Mouse (Mus musculus): ENCODE results near the gene Nat8f2. TPM values are rescaled to one million over a fixed set of nuclear protein-coding genes. Genes with fewer than 3 reads are reported as not detected.
"Not testable (repeated sequence)": the region's sequence is repeated elsewhere in the genome, so short reads cannot be mapped to it uniquely, and the experiment has no call there.

Gene Nat8f2
- polyA plus RNA-seq, 1 experiment from 2014 or later: not detected

DNA sequence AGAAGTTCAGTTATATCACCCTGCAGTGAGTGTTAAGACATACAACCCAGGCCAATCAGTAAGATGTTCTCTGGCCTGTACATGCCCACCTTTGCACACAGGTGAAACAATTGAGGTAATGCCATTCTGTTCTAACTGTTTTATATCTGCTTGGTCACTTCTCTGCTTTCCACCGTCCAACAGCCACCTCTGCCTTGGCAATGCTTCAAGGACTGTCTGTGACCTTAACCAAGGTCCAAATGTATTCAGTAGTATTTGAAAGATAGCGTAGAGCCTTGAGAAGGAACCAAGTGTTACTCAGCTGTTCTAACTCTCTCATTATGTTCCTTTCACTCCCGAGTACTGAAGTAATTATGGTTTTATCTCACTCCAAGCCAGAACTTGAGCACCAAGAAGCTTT is 6.4 kb downstream of the Nat8f2 start:
- Histone ChIP-seq H3K4me1 (replicated peaks) (no peaks in the 10 kb centered on the region), H3K9me3 (no peaks in the 10 kb centered on the region), H3K9ac (no peak overlapping the region), H3K4me3 (no peak overlapping the region), H3K27ac (replicated peaks) (no peak overlapping the region), H3K27me3 (no peaks in the 10 kb centered on the region), H3K4me2 (no peak overlapping the region), H3K36me3 (no peaks in the 10 kb centered on the region)
- no peak for ATAC-seq (ENCODE audit: low read depth)
- 86% methylated on average over 3 of the region's 3 CpGs for WGBS

DNA sequence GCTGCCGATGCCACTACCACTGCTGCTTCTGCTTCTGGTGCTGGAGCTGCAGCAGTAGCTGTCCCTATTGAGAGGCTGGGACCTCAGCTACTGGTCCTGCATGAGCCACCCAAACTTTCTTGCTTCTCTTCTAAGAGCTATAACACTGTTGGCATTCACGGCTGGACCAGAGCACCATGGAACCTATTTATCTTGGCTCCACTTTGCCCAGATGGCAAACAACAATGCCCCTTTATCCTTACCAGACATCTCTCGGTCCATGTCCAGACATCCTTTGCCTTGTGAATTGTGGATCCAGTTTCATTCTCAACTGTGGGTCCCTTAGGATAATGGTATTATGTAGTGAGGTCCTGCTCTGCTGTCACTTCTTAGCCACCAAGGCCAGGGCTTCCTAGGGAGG is 7.7 kb downstream of the Nat8f2 start:
- 77% methylated on average over 3 of the region's 3 CpGs for WGBS
- H3K27me3 ChIP-seq: no peaks in the 10 kb centered on the region
- H3K4me1 ChIP-seq (replicated peaks): no peaks in the 10 kb centered on the region

GRCm38 (mm10) chr6:85856194-85856678 is 12.7 kb downstream of the Nat8f2 start:
- no peaks in the 10 kb centered on the region for H3K36me3 ChIP-seq
- 65% methylated on average over 1 of the region's 1 CpGs for WGBS
- no peak overlapping the region for H3K4me2 ChIP-seq
- peak; percentile 50; the same call in 1 of the 2 replicates for ATAC-seq (ENCODE audit: low read depth)
- H3K27me3 ChIP-seq: no peaks in the 10 kb centered on the region
- no peak overlapping the region for H3K9ac ChIP-seq
- no peaks in the 10 kb centered on the region for H3K9me3 ChIP-seq
- no peak overlapping the region for H3K27ac ChIP-seq (replicated peaks)
- H3K4me1 ChIP-seq (replicated peaks): no peaks in the 10 kb centered on the region
- H3K4me3 ChIP-seq: no peak overlapping the region

More for the DNA sequence above, 7.7 kb downstream of the Nat8f2 start:
- no peak overlapping the region for H3K9ac ChIP-seq
- H3K4me2 ChIP-seq: no peak overlapping the region
- no peak for ATAC-seq (ENCODE audit: low read depth)
- no peak overlapping the region for H3K27ac ChIP-seq (replicated peaks)
- no peak overlapping the region for H3K4me3 ChIP-seq
- no peaks in the 10 kb centered on the region for H3K9me3 ChIP-seq
- no peaks in the 10 kb centered on the region for H3K36me3 ChIP-seq

- 73% methylated on average over 3 of the region's 3 CpGs for WGBS
Observed at GRCm38 (mm10) chr6:85853481-85853880, 15.5 kb downstream of the Nat8f2 start.

DNA sequence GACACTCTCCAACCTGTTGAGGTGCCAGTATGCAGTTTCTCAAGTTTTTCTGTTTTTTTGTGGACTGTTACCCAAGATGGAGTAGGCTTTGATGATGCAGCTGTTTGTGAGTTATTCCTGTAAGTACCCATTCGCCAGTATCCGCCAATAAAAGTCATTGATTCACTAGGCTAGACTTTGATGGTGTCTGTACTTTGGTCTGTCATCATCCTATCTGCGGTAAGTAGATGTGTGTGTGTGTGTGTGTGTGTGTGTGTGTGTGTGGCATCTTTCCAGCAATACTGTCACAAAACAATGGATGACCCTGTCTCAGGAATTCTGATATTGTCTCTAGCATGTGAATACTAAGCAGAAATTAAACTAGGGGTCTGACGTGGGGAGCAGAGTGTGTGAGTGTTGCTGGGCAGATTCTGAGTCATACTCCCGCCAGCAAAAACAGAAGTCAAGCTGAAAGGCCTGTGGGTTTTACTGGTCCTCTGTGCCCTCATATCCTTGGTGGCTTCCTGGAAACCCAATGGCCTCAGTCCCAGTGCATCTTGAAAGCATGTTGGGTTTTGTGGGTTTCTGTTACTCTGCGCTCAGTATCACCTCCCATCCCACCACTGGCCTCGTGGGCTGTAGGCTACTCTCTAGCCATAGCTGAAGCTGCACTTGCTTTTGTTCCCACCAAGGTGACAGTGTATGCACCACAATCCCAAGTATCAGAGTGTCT is 17.7 kb downstream of the Nat8f2 start:
- Histone ChIP-seq H3K36me3 (no peaks in the 10 kb centered on the region), H3K9ac (no peak overlapping the region), H3K4me1 (replicated peaks) (0 out of 2 replicates have a peak, but pooled peaks cover 8% of the 10 kb centered on the region), H3K27ac (replicated peaks) (no peak overlapping the region), H3K27me3 (no peaks in the 10 kb centered on the region), H3K4me2 (no peak overlapping the region), H3K9me3 (no peaks in the 10 kb centered on the region), H3K4me3 (no peak overlapping the region)
- no peak for ATAC-seq (ENCODE audit: low read depth)
- 90% methylated on average over 7 of the region's 7 CpGs for WGBS

More at GRCm38 (mm10) chr6:85853481-85853880, 15.5 kb downstream of the Nat8f2 start:
- no peak overlapping the region for H3K27ac ChIP-seq (replicated peaks)
- no peaks in the 10 kb centered on the region for H3K36me3 ChIP-seq
- H3K9ac ChIP-seq: no peak overlapping the region
- no peaks in the 10 kb centered on the region for H3K9me3 ChIP-seq
- H3K4me3 ChIP-seq: no peak overlapping the region
- H3K4me2 ChIP-seq: no peak overlapping the region
- no peak for ATAC-seq (ENCODE audit: low read depth)
- no peaks in the 10 kb centered on the region for H3K4me1 ChIP-seq (replicated peaks)
- no peaks in the 10 kb centered on the region for H3K27me3 ChIP-seq

- no peaks in the 10 kb centered on the region for H3K9me3 ChIP-seq
- H3K9ac ChIP-seq: no peak overlapping the region
- no peak for ATAC-seq (ENCODE audit: low read depth)
- H3K27ac ChIP-seq (replicated peaks): no peak overlapping the region
- H3K27me3 ChIP-seq: no peaks in the 10 kb centered on the region
- 31% methylated on average over 2 of the region's 2 CpGs for WGBS
- H3K4me1 ChIP-seq (replicated peaks): 0 out of 2 replicates have a peak, but pooled peaks cover 8% of the 10 kb centered on the region
- H3K4me3 ChIP-seq: no peak overlapping the region
- H3K36me3 ChIP-seq: no peaks in the 10 kb centered on the region
- no peak overlapping the region for H3K4me2 ChIP-seq
Observed at GRCm38 (mm10) chr6:85849240-85849639, 19.7 kb downstream of the Nat8f2 start.

DNA sequence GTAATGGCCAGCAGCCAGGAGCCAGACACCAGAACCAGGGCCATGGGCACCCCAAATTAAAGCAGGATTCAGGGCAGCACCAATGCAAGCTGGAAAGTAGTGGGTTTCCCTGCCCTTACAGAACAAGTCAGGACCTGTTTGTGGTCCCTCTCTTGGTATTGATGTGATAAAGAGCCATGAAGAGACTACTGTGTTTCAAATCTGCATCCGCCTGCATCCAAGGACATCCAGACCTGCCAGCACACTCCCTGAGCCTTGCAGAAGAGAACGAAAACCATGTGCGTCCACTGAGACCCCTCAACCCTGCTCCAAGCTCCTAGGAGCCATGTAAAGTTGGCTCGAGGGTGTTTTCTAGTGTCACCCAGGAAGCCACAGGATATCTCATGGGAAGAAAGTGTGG is 20.8 kb downstream of the Nat8f2 start:
- H3K9ac ChIP-seq: no peak overlapping the region
- H3K27me3 ChIP-seq: no peaks in the 10 kb centered on the region
- 95% methylated on average over 4 of the region's 4 CpGs for WGBS
- ATAC-seq (ENCODE audit: low read depth): no peak
- no peaks in the 10 kb centered on the region for H3K9me3 ChIP-seq
- no peak overlapping the region for H3K4me3 ChIP-seq
- H3K4me2 ChIP-seq: no peak overlapping the region
- H3K4me1 ChIP-seq (replicated peaks): 0 out of 2 replicates have a peak, but pooled peaks cover 8% of the 10 kb centered on the region
- H3K27ac ChIP-seq (replicated peaks): no peak overlapping the region
- no peaks in the 10 kb centered on the region for H3K36me3 ChIP-seq

DNA sequence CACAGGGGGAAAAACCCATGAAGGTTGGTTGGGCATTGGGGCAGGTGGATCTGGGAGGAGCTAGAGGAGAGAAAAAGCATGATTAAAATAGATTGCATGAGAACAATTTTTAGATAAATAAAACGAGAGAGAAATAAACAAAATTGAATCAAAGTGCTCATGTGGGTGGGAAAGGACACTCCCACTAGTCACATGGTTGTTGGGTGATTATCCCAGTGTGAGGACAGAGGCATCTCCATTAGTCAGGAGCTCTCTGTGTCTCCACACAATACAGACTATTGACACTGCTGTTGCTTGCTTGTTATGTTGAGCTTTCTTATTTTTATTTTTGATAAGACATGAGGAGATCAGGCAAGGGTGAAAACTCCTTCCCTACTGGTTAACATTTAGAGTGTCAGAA is 22.0 kb downstream of the Nat8f2 start:
- Histone ChIP-seq H3K9me3 (no peaks in the 10 kb centered on the region), H3K9ac (no peak overlapping the region), H3K36me3 (no peaks in the 10 kb centered on the region), H3K4me1 (replicated peaks) (0 out of 2 replicates have a peak, but pooled peaks cover 8% of the 10 kb centered on the region), H3K4me2 (no peak overlapping the region), H3K27ac (replicated peaks) (no peak overlapping the region), H3K4me3 (no peak overlapping the region), H3K27me3 (no peaks in the 10 kb centered on the region)
- no peak for ATAC-seq (ENCODE audit: low read depth)
- WGBS: 61% methylated on average over 1 of the region's 1 CpGs

- ATAC-seq (ENCODE audit: low read depth); H3K36me3 ChIP-seq; H3K9me3 ChIP-seq; H3K4me3 ChIP-seq; H3K9ac ChIP-seq; H3K4me2 ChIP-seq; H3K27me3 ChIP-seq; H3K27ac ChIP-seq (replicated peaks); H3K4me1 ChIP-seq (replicated peaks): not testable (repeated sequence)
- WGBS: 64% methylated on average over 25 of the region's 25 CpGs
Observed at GRCm38 (mm10) chr6:85843677-85844458, 25.1 kb downstream of the Nat8f2 start.

DNA sequence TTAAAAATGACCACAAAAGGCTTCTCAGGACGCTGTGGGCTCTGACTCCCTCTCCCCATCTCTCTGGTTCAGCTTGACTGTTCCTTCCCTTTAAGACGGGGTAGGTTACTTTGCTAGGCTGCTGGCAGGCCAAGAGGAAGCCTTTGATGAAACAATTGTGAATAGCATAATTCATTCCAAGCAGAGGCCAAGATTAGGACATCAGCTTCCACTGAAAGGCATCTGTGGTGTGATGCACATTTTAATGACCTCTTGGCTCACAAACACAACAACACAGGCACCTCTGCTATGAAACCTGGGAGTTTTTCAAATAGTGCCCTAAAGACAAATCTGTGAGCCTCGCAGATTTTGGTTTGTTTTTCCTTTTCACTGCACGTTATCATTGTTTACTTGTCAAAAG is 29.0 kb downstream of the Nat8f2 start:
- 48% methylated on average over 4 of the region's 4 CpGs for WGBS
- H3K4me2 ChIP-seq: no peak overlapping the region
- H3K27ac ChIP-seq (replicated peaks): no peak overlapping the region
- H3K27me3 ChIP-seq: no peaks in the 10 kb centered on the region
- H3K9ac ChIP-seq: no peak overlapping the region
- H3K4me3 ChIP-seq: no peak overlapping the region
- H3K36me3 ChIP-seq: no peaks in the 10 kb centered on the region
- no peak for ATAC-seq (ENCODE audit: low read depth)
- H3K9me3 ChIP-seq: no peaks in the 10 kb centered on the region
- H3K4me1 ChIP-seq (replicated peaks): no peaks in the 10 kb centered on the region

- no peaks in the 10 kb centered on the region for H3K9me3 ChIP-seq
- 63% methylated on average over 8 of the region's 8 CpGs for WGBS
- no peak overlapping the region for H3K4me2 ChIP-seq
- H3K9ac ChIP-seq: no peak overlapping the region
- H3K27ac ChIP-seq (replicated peaks): no peak overlapping the region
- H3K27me3 ChIP-seq: no peaks in the 10 kb centered on the region
- H3K4me3 ChIP-seq: no peak overlapping the region
- H3K4me1 ChIP-seq (replicated peaks): no peaks in the 10 kb centered on the region
- ATAC-seq (ENCODE audit: low read depth): no peak
- H3K36me3 ChIP-seq: no peaks in the 10 kb centered on the region
Observed at GRCm38 (mm10) chr6:85838674-85839073, 30.3 kb downstream of the Nat8f2 start.

- not testable (repeated sequence) for H3K27me3 ChIP-seq; H3K4me2 ChIP-seq; H3K4me1 ChIP-seq (replicated peaks); H3K9me3 ChIP-seq; H3K4me3 ChIP-seq; H3K9ac ChIP-seq; ATAC-seq (ENCODE audit: low read depth); H3K36me3 ChIP-seq; H3K27ac ChIP-seq (replicated peaks)
- 28% methylated on average over 12 of the region's 12 CpGs for WGBS
Observed at GRCm38 (mm10) chr6:85837307-85837706, 31.7 kb downstream of the Nat8f2 start.
